Mouse (Mus musculus): ENCODE measurements around the gene Axdnd1. TPM values are rescaled to one million over a fixed set of nuclear protein-coding genes. Genes with fewer than 3 reads are reported as not detected.

Axdnd1 gene
- polyA plus RNA-seq, 1 experiment from 2014 or later = 0.22 TPM

- Histone ChIP-seq H3K4me2 (no peak overlapping the region), H3K4me3 (replicated peaks) (no peak overlapping the region), H3K9me3 (replicated peaks) (no peaks in the 10 kb centered on the region), H3K27me3 (no peaks in the 10 kb centered on the region), H3K36me3 (peaks cover 26% of the 10 kb centered on the region), H3K4me1 (peaks cover 17% of the 10 kb centered on the region), H3K27ac (no peak overlapping the region), H3K9ac (no peak overlapping the region)
- 88% methylated on average over 2 of the region's 2 CpGs for WGBS
- no peak for ATAC-seq (replicated peaks; ENCODE audit: low FRiP score)
These were observed 34.2 kb upstream of the Axdnd1 start for GRCm38 (mm10) chr1:156455005-156455758.

- Histone ChIP-seq H3K4me3 (replicated peaks) (no peak overlapping the region), H3K27me3 (no peaks in the 10 kb centered on the region), H3K27ac (no peak overlapping the region), H3K9me3 (replicated peaks) (no peaks in the 10 kb centered on the region), H3K9ac (no peak overlapping the region), H3K36me3 (peaks cover 26% of the 10 kb centered on the region), H3K4me2 (no peak overlapping the region), H3K4me1 (peaks cover 17% of the 10 kb centered on the region)
- WGBS = 38% methylated on average over 7 of the region's 7 CpGs
- no peak for ATAC-seq (replicated peaks; ENCODE audit: low FRiP score)
These were observed 33.4 kb upstream of the Axdnd1 start for GRCm38 (mm10) chr1:156454384-156454783.

- Histone ChIP-seq H3K36me3 (peaks cover 26% of the 10 kb centered on the region), H3K9me3 (replicated peaks) (no peaks in the 10 kb centered on the region), H3K4me1 (peaks cover 17% of the 10 kb centered on the region), H3K4me2 (no peak overlapping the region), H3K27me3 (no peaks in the 10 kb centered on the region), H3K9ac (no peak overlapping the region), H3K4me3 (replicated peaks) (no peak overlapping the region), H3K27ac (no peak overlapping the region)
- 48% methylated on average over 10 of the region's 10 CpGs for WGBS
- no peak; the same call in 1 of the 2 replicates for ATAC-seq (replicated peaks; ENCODE audit: low FRiP score)
These were observed 32.9 kb upstream of the Axdnd1 start for GRCm38 (mm10) chr1:156453876-156454275.

- 47% methylated on average over 4 of the region's 4 CpGs for WGBS
These were observed 29.5 kb upstream of the Axdnd1 start for GRCm38 (mm10) chr1:156450478-156450877.

GRCm38 (mm10) chr1:156449691-156450090, 28.7 kb upstream of the Axdnd1 start:
- H3K27ac ChIP-seq = peak overlapping the region; percentile 33; the same call in 1 of the 2 replicates
- peaks cover 16% of the 10 kb centered on the region for H3K36me3 ChIP-seq
- H3K4me3 ChIP-seq (replicated peaks) = no peak overlapping the region
- ATAC-seq (replicated peaks; ENCODE audit: low FRiP score) = peak; percentile 41; the same call in 1 of the 2 replicates
- H3K27me3 ChIP-seq = no peaks in the 10 kb centered on the region
- peak overlapping the region; percentile 24 for H3K4me2 ChIP-seq
- peaks cover 19% of the 10 kb centered on the region for H3K4me1 ChIP-seq
- H3K9me3 ChIP-seq (replicated peaks) = no peaks in the 10 kb centered on the region
- H3K9ac ChIP-seq = no peak overlapping the region
- 35% methylated on average over 17 of the region's 17 CpGs for WGBS

More at GRCm38 (mm10) chr1:156450478-156450877, 29.5 kb upstream of the Axdnd1 start:
- Histone ChIP-seq H3K4me3 (replicated peaks) (no peak overlapping the region), H3K4me1 (peaks cover 19% of the 10 kb centered on the region), H3K36me3 (peaks cover 14% of the 10 kb centered on the region), H3K4me2 (no peak overlapping the region), H3K9ac (no peak overlapping the region), H3K9me3 (replicated peaks) (no peaks in the 10 kb centered on the region), H3K27me3 (no peaks in the 10 kb centered on the region), H3K27ac (no peak overlapping the region)
- ATAC-seq (replicated peaks; ENCODE audit: low FRiP score) = no peak

- Histone ChIP-seq H3K9ac (no peak overlapping the region), H3K9me3 (replicated peaks) (no peaks in the 10 kb centered on the region), H3K27me3 (no peaks in the 10 kb centered on the region), H3K4me2 (peak overlapping the region; percentile 24), H3K36me3 (peaks cover 22% of the 10 kb centered on the region), H3K27ac (peak overlapping the region; percentile 33; the same call in 1 of the 2 replicates), H3K4me1 (peaks cover 15% of the 10 kb centered on the region), H3K4me3 (replicated peaks) (no peak overlapping the region)
- peak; percentile 68 for ATAC-seq (replicated peaks; ENCODE audit: low FRiP score)
- WGBS = 60% methylated on average over 7 of the region's 7 CpGs
These were observed 28.1 kb upstream of the Axdnd1 start for GRCm38 (mm10) chr1:156449089-156449488.

- H3K4me2 ChIP-seq = no peak overlapping the region
- peaks cover 48% of the 10 kb centered on the region for H3K36me3 ChIP-seq
- 98% methylated on average over 1 of the region's 1 CpGs for WGBS
- H3K4me3 ChIP-seq (replicated peaks) = no peak overlapping the region
- no peaks in the 10 kb centered on the region for H3K9me3 ChIP-seq (replicated peaks)
- ATAC-seq (replicated peaks; ENCODE audit: low FRiP score) = no peak
- H3K4me1 ChIP-seq = peaks cover 7% of the 10 kb centered on the region; the same call in 1 of the 2 replicates
- H3K27ac ChIP-seq = no peak overlapping the region
- no peak overlapping the region for H3K9ac ChIP-seq
- no peaks in the 10 kb centered on the region for H3K27me3 ChIP-seq
These were observed 24.1 kb upstream of the Axdnd1 start for GRCm38 (mm10) chr1:156445049-156445448.

GRCm38 (mm10) chr1:156442776-156443175, 21.8 kb upstream of the Axdnd1 start:
- ATAC-seq (replicated peaks; ENCODE audit: low FRiP score) = no peak
- H3K27ac ChIP-seq = no peak overlapping the region
- no peaks in the 10 kb centered on the region for H3K27me3 ChIP-seq
- no peak overlapping the region for H3K9ac ChIP-seq
- 89% methylated on average over 6 of the region's 6 CpGs for WGBS
- H3K4me2 ChIP-seq = no peak overlapping the region
- no peak overlapping the region for H3K4me3 ChIP-seq (replicated peaks)
- no peaks in the 10 kb centered on the region for H3K4me1 ChIP-seq
- no peaks in the 10 kb centered on the region for H3K9me3 ChIP-seq (replicated peaks)
- peaks cover 68% of the 10 kb centered on the region for H3K36me3 ChIP-seq

GRCm38 (mm10) chr1:156442266-156442665, 21.3 kb upstream of the Axdnd1 start:
- H3K27ac ChIP-seq = no peak overlapping the region
- H3K4me2 ChIP-seq = no peak overlapping the region
- no peaks in the 10 kb centered on the region for H3K27me3 ChIP-seq
- no peaks in the 10 kb centered on the region for H3K9me3 ChIP-seq (replicated peaks)
- ATAC-seq (replicated peaks; ENCODE audit: low FRiP score) = no peak
- no peak overlapping the region for H3K4me3 ChIP-seq (replicated peaks)
- H3K4me1 ChIP-seq = no peaks in the 10 kb centered on the region
- peaks cover 73% of the 10 kb centered on the region for H3K36me3 ChIP-seq
- H3K9ac ChIP-seq = no peak overlapping the region
- 90% methylated on average over 12 of the region's 12 CpGs for WGBS

GRCm38 (mm10) chr1:156437726-156438125, 16.8 kb upstream of the Axdnd1 start:
- 91% methylated on average over 5 of the region's 5 CpGs for WGBS
- no peak overlapping the region for H3K4me3 ChIP-seq (replicated peaks)
- H3K9me3 ChIP-seq (replicated peaks) = no peaks in the 10 kb centered on the region
- no peaks in the 10 kb centered on the region for H3K27me3 ChIP-seq
- H3K27ac ChIP-seq = no peak overlapping the region
- ATAC-seq (replicated peaks; ENCODE audit: low FRiP score) = no peak
- peaks cover 85% of the 10 kb centered on the region for H3K36me3 ChIP-seq
- no peak overlapping the region for H3K9ac ChIP-seq
- H3K4me2 ChIP-seq = no peak overlapping the region
- no peaks in the 10 kb centered on the region for H3K4me1 ChIP-seq

- H3K4me3 ChIP-seq (replicated peaks) = no peak overlapping the region
- no peaks in the 10 kb centered on the region for H3K9me3 ChIP-seq (replicated peaks)
- H3K9ac ChIP-seq = no peak overlapping the region
- WGBS = 93% methylated on average over 8 of the region's 8 CpGs
- ATAC-seq (replicated peaks; ENCODE audit: low FRiP score) = no peak
- no peak overlapping the region for H3K4me2 ChIP-seq
- H3K27ac ChIP-seq = no peak overlapping the region
- no peaks in the 10 kb centered on the region for H3K4me1 ChIP-seq
- peaks cover 90% of the 10 kb centered on the region for H3K36me3 ChIP-seq
- H3K27me3 ChIP-seq = no peaks in the 10 kb centered on the region
These were observed 16.2 kb upstream of the Axdnd1 start for GRCm38 (mm10) chr1:156437016-156437708.

- peaks cover 88% of the 10 kb centered on the region for H3K36me3 ChIP-seq
- ATAC-seq (replicated peaks; ENCODE audit: low FRiP score) = no peak
- 87% methylated on average over 3 of the region's 3 CpGs for WGBS
These were observed 12.5 kb upstream of the Axdnd1 start for GRCm38 (mm10) chr1:156433497-156433896.

More at GRCm38 (mm10) chr1:156433497-156433896, 12.5 kb upstream of the Axdnd1 start:
- Histone ChIP-seq H3K9me3 (replicated peaks) (no peaks in the 10 kb centered on the region), H3K4me2 (no peak overlapping the region), H3K9ac (no peak overlapping the region), H3K27ac (no peak overlapping the region), H3K27me3 (no peaks in the 10 kb centered on the region), H3K4me1 (no peaks in the 10 kb centered on the region), H3K4me3 (replicated peaks) (no peak overlapping the region)
